Mouse (Mus musculus): ENCODE data around the gene Gm10134.

DNA sequence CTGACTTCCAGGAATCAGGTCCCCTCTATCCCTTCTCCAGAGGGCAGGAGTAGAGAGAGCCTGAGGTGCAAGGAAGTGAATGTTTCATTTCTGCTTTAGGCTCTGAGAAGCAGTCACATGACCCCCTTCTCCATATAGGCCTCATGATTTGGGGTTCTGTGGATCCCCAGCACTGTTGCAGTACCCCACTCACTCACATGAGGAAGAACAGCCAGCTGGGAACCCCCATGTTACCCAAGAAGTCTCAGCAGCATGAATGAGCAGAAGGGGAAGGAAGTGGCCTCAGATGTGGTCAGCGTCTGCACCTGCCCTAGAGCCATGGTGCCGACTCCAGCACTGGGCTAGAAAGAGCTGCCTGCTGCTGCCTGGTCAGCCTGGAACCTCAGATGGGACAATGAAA is 34.1 kb downstream of the Gm10134 start:
- TF ChIP-seq CTCF (IDR thresholded peaks at IDR 0.05; ENCODE audit: borderline replicate concordance, insufficient read depth, low read length), result no peak
- no peak for TF ChIP-seq POLR2A (IDR thresholded peaks at IDR 0.05; ENCODE audit: low read depth, low read length)

Measured in embryonic fibroblast, embryonic 13.5 days (primary cell).